ENCODE assay signal across 25 mouse cellular contexts in the genomic region with DNA sequence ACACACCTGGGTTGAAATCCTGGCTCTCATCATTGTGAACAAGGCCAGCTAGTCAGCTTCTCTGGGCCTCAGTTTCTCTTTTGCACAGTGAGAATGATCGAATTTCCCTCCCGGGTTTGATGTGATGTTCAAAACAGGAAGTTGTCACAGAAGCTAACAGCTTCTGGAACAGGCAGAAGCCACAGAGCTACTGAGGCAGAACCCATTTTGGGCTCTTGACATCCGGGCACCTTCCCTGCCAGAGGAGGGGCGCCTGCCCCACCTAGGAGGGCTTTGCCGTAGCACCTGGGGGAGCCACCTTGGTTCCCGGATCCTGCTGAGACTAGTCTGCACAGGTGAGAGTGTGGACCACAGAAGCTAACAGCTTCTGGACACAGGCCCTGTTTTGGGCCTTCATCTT.
DNase-seq lines count a peak whose midpoint lies in the region; ATAC-seq lines count a peak whose summit lies in the region.
"Had no signal": no experiment of that assay in that cellular context is flagged by ENCODE, and none has a peak within 500 bp of the region (broad histone marks: within the 10 kb centered on the region; RNA-seq: fewer than 3 reads in every experiment).

No protein-coding gene starts in this region.

- no peak overlapping the region for H3K4me3 ChIP-seq in liver, embryonic 11.5 days (ENCODE audit: low read depth, low read length)
- H3K4me3 ChIP-seq in forebrain, embryonic 15.5 days = no peak overlapping the region
- H3K4me3 ChIP-seq: embryonic facial prominence, embryonic 13.5 days; embryonic facial prominence, embryonic 15.5 days; erythroblast, embryonic 14.5 days; forebrain, embryonic 10.5 days; forebrain, embryonic 12.5 days had no signal

- no peaks in the 10 kb centered on the region for H3K4me1 ChIP-seq in liver, embryonic 11.5 days (replicated peaks; ENCODE audit: control insufficient read depth, insufficient read depth, low read length)
- H3K4me1 ChIP-seq in forebrain, embryonic 15.5 days = no peaks in the 10 kb centered on the region
- H3K4me1 ChIP-seq: embryonic facial prominence, embryonic 13.5 days; embryonic facial prominence, embryonic 15.5 days; forebrain, embryonic 10.5 days; forebrain, embryonic 12.5 days had no signal

- no peak overlapping the region for H3K4me2 ChIP-seq in liver, embryonic 11.5 days
- H3K4me2 ChIP-seq in forebrain, embryonic 15.5 days (replicated peaks) = no peak overlapping the region
- H3K4me2 ChIP-seq: embryonic facial prominence, embryonic 13.5 days; embryonic facial prominence, embryonic 15.5 days; forebrain, embryonic 12.5 days had no signal

- 73% methylated on average over 6 of the region's 6 CpGs for WGBS in liver, embryonic 11.5 days
- WGBS in forebrain, embryonic 15.5 days = 92% methylated on average over 6 of the region's 6 CpGs

- H3K36me3 ChIP-seq in liver, embryonic 11.5 days (ENCODE audit: control insufficient read depth, insufficient read depth, low read length) = no peaks in the 10 kb centered on the region
- H3K36me3 ChIP-seq in forebrain, embryonic 15.5 days = no peaks in the 10 kb centered on the region
- H3K36me3 ChIP-seq: embryonic facial prominence, embryonic 13.5 days; embryonic facial prominence, embryonic 15.5 days; forebrain, embryonic 10.5 days; forebrain, embryonic 12.5 days had no signal

- no peak overlapping the region for H3K9ac ChIP-seq in liver, embryonic 11.5 days (ENCODE audit: low read depth, low read length)
- H3K9ac ChIP-seq in forebrain, embryonic 15.5 days (replicated peaks) = no peak overlapping the region
- H3K9ac ChIP-seq: embryonic facial prominence, embryonic 13.5 days; embryonic facial prominence, embryonic 15.5 days; forebrain, embryonic 12.5 days; forebrain, postnatal 0 days had no signal

- no peak for ATAC-seq in liver, embryonic 11.5 days (replicated peaks; ENCODE audit: low FRiP score)
- no peak for ATAC-seq in forebrain, embryonic 15.5 days (replicated peaks)
- ATAC-seq: forebrain, embryonic 14.5 days; forebrain, postnatal 0 days had no signal

- H3K9me3 ChIP-seq in liver, embryonic 11.5 days (ENCODE audit: control insufficient read depth, low read length) = no peaks in the 10 kb centered on the region
- no peaks in the 10 kb centered on the region for H3K9me3 ChIP-seq in forebrain, embryonic 15.5 days
- H3K9me3 ChIP-seq: embryonic facial prominence, embryonic 13.5 days; embryonic facial prominence, embryonic 15.5 days; forebrain, embryonic 10.5 days; forebrain, embryonic 12.5 days had no signal

- H3K27ac ChIP-seq in liver, embryonic 11.5 days (ENCODE audit: low read depth, low read length) = no peak overlapping the region
- no peak overlapping the region for H3K27ac ChIP-seq in forebrain, embryonic 15.5 days (replicated peaks)
- H3K27ac ChIP-seq: embryonic facial prominence, embryonic 13.5 days; embryonic facial prominence, embryonic 15.5 days; forebrain, embryonic 10.5 days; forebrain, embryonic 12.5 days had no signal

- DNase-seq in liver, embryonic 11.5 days (ENCODE audit: low spot score) = peak; percentile 25
- no peak for DNase-seq in liver
- peak; percentile 50 for DNase-seq in A20 (ENCODE audit: low read depth, low spot score)
- peak; percentile 64 to 66 for DNase-seq in B cell, adult 2 months
- peak; percentile 58 to 66 for DNase-seq in spleen, postnatal 36 days (ENCODE audit: low spot score in 2 of 2)
- DNase-seq in kidney, postnatal 10 days = no peak
- DNase-seq in Muller cell, postnatal 12 days (ENCODE audit: inconsistent ontology term) = no peak
- DNase-seq: adrenal gland, adult 2 months; adrenal gland, postnatal 10 days; adrenal gland, postnatal 25 days; cerebellum, adult 11 months; cerebellum, adult 18-20 months; cerebellum, adult 8-10 months; cerebellum, adult 9-11 months; cerebellum, postnatal 14 days; cerebellum, postnatal 36 days; embryo, embryonic 11 days; forebrain, postnatal 0 days had no signal

- H3K27me3 ChIP-seq in liver, embryonic 11.5 days (replicated peaks; ENCODE audit: control insufficient read depth, insufficient read depth, low read length) = no peaks in the 10 kb centered on the region
- H3K27me3 ChIP-seq in forebrain, embryonic 15.5 days = no peaks in the 10 kb centered on the region
- H3K27me3 ChIP-seq: embryonic facial prominence, embryonic 13.5 days; embryonic facial prominence, embryonic 15.5 days; forebrain, embryonic 12.5 days had no signal

Comparison
In these comparisons a context has a peak if more than half of its experiments do, and no peak if none do; other contexts are left out.
1. DNase-seq: peak in liver, embryonic 11.5 days (single experiment), A20 (single experiment), B cell, adult 2 months (2 of 2) and spleen, postnatal 36 days (2 of 2); none in liver (single experiment), kidney, postnatal 10 days (single experiment) and Muller cell, postnatal 12 days (single experiment).